Comparison of ENCODE assay signal across 9 mouse cellular contexts in genomic region chr16:52449889-52450244, GRCm38 (mm10). TPM values are rescaled to one million over a fixed set of nuclear protein-coding genes. Genes with fewer than 3 reads are reported as not detected.
DNase-seq lines count a peak whose midpoint lies in the region; ATAC-seq and TF ChIP-seq lines count a peak whose summit lies in the region.
"Had no signal": no experiment of that assay in that cellular context is flagged by ENCODE, and none has a peak within 500 bp of the region (broad histone marks: within the 10 kb centered on the region; RNA-seq: fewer than 3 reads in every experiment).

No protein-coding gene starts in this region.

- no peak for TF ChIP-seq EP300 in liver, postnatal 0 days (IDR thresholded peaks at IDR 0.05; ENCODE audit: low read depth)

- DNase-seq in embryo, embryonic 10 days (ENCODE audit: low spot score): peak; percentile 18
- no peak for DNase-seq in embryo, embryonic 9.5 days (ENCODE audit: extremely low spot score)
- no peak for DNase-seq in thymus, adult 2 months
- no peak for DNase-seq in thymus, postnatal 14 days
- DNase-seq in liver, postnatal 0 days: no peak
- no peak for DNase-seq in urinary bladder, postnatal 4 days (ENCODE audit: low spot score in 2 of 2)
- no peak for DNase-seq in yolk sac, embryonic 10.5 days (ENCODE audit: low spot score)
- no peak for DNase-seq in urinary bladder, adult 2 months (ENCODE audit: low spot score)

- peaks cover 33% of the 10 kb centered on the region for H3K4me1 ChIP-seq in thymus, adult 2 months (replicated peaks; ENCODE audit: control insufficient read depth, insufficient read depth, low read length)
- H3K4me1 ChIP-seq in liver, postnatal 0 days (ENCODE audit: insufficient read depth): 0 out of 2 replicates have a peak, but pooled peaks cover 3% of the 10 kb centered on the region

- no peak for TF ChIP-seq CTCF in thymus, adult 2 months (IDR thresholded peaks at IDR 0.05; ENCODE audit: borderline replicate concordance, control insufficient read depth, extremely low read depth, insufficient read depth, low read length, poor library complexity)
- no peak for TF ChIP-seq CTCF in liver, postnatal 0 days (IDR thresholded peaks at IDR 0.05; ENCODE audit: low read depth)

- no peak for ATAC-seq in liver, postnatal 0 days

- peak overlapping the region; percentile 86 for H3K4me2 ChIP-seq in liver, postnatal 0 days (ENCODE audit: low read depth, low read length)

- WGBS in thymus, adult 2 months: 14% methylated on average over 3 of the region's 3 CpGs
- 18% methylated on average over 3 of the region's 3 CpGs for WGBS in liver, postnatal 0 days (ENCODE audit: insufficient replicate concordance)

- peak overlapping the region; percentile 68 for H3K9ac ChIP-seq in liver, postnatal 0 days (replicated peaks)

- no peak for TF ChIP-seq POLR2A in thymus, adult 2 months (IDR thresholded peaks at IDR 0.05; ENCODE audit: control insufficient read depth, extremely low read depth, insufficient read depth, low read length, poor library complexity)

- peak overlapping the region; percentile 32; the same call in 1 of the 2 replicates for H3K4me3 ChIP-seq in thymus, adult 2 months (ENCODE audit: control insufficient read depth, insufficient read depth, low read length)
- H3K4me3 ChIP-seq in liver, postnatal 0 days (ENCODE audit: low read depth, low read length): peak overlapping the region; percentile 67

- peaks cover 17% of the 10 kb centered on the region; the same call in 1 of the 2 replicates for H3K27me3 ChIP-seq in thymus, adult 2 months (ENCODE audit: control insufficient read depth, insufficient read depth, low read length)
- H3K27me3 ChIP-seq in liver, postnatal 0 days (ENCODE audit: insufficient read depth, low read length): peaks cover 6% of the 10 kb centered on the region; the same call in 1 of the 2 replicates

- no peaks in the 10 kb centered on the region for H3K9me3 ChIP-seq in liver, postnatal 0 days (ENCODE audit: low read length)
- H3K9me3 ChIP-seq: megakaryocyte, embryonic 14.5 days had no signal

- no peaks in the 10 kb centered on the region for H3K36me3 ChIP-seq in thymus, adult 2 months (ENCODE audit: control insufficient read depth, insufficient read depth, low read length)
- no peaks in the 10 kb centered on the region for H3K36me3 ChIP-seq in liver, postnatal 0 days (replicated peaks; ENCODE audit: insufficient read depth, low read length)

- H3K27ac ChIP-seq in thymus, adult 2 months (ENCODE audit: control insufficient read depth, insufficient read depth, low read length): no peak overlapping the region
- H3K27ac ChIP-seq in liver, postnatal 0 days (ENCODE audit: low read depth): no peak overlapping the region

RNA-seq across cellular contexts. Expression of gene Alcam, which starts 4.0 kb away (rescaled TPM):
- polyA plus RNA-seq in thymus, adult 2 months (2012; rRNA removed): 7.3 and 7.7 TPM in 2 replicates
- 7.1 and 8.1 TPM in 2 replicates for polyA plus RNA-seq in liver, postnatal 0 days (2015; fragmentation: Nextera tagmentation; extraction: Ambion mirVana)
- 27.5 and 33.6 TPM in 2 replicates for polyA plus RNA-seq in urinary bladder, adult 2 months (2012; rRNA removed)
